Mouse (Mus musculus) embryo, embryonic 11.5 days (tissue): ENCODE data around the gene Chrna9.

Source experiments
- DNase-seq: peaks from one replicate; pipeline ENCODE4 v3.0.0-alpha.2; 2012; ENCODE audit warnings: low read depth, low spot score

Chrna9 gene

GRCm38 (mm10) chr5:66008245-66008967 is 73.7 kb downstream of the Chrna9 start:
- no peak for DNase-seq

- DNase-seq, result no peak
Measured at GRCm38 (mm10) chr5:66013999-66014398, 79.3 kb downstream of the Chrna9 start.

- no peak for DNase-seq
Measured at GRCm38 (mm10) chr5:66014437-66014836, 79.7 kb downstream of the Chrna9 start.

- no peak for DNase-seq
Measured at GRCm38 (mm10) chr5:66015449-66015961, 80.8 kb downstream of the Chrna9 start.

GRCm38 (mm10) chr5:66026796-66027195 is 92.1 kb downstream of the Chrna9 start:
- DNase-seq, result no peak
